Comparison of ENCODE assay signal across 19 mouse cellular contexts in the genomic region with DNA sequence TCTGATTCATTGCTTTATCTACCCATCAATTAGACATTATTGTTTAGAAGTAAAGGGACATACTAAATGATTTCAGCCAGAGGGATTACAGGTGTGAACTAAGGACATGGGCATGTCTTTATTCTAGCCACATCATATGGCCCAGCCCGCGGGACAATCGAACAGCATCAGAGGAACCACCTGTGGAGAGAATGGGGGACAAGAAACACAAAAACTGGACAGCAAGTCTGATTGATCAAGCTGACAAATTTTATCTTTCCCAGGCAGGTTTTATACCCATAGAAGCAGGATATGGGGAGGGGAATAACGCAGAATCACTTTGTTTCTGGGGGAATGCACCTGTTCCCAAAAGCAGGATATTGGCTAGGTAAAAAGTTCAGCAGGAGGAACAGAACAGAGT.
A peak's percentile ranks its signal among the peaks of the same experiment; 100 is the strongest.
DNase-seq lines count a peak whose midpoint lies in the region; ATAC-seq and TF ChIP-seq lines count a peak whose summit lies in the region.
"Had no signal": no experiment of that assay in that cellular context is flagged by ENCODE, and none has a peak within 500 bp of the region (broad histone marks: within the 10 kb centered on the region; RNA-seq: fewer than 3 reads in every experiment).

No protein-coding gene starts in this region.

- no peak for TF ChIP-seq CTCF in midbrain, postnatal 0 days (IDR thresholded peaks at IDR 0.05)

- no peaks in the 10 kb centered on the region for H3K27me3 ChIP-seq in embryonic facial prominence, embryonic 11.5 days (ENCODE audit: control insufficient read depth, insufficient read depth, low read length)
- no peaks in the 10 kb centered on the region for H3K27me3 ChIP-seq in embryonic facial prominence, embryonic 10.5 days (replicated peaks; ENCODE audit: low read depth, poor library complexity, severe bottlenecking)
- H3K27me3 ChIP-seq in midbrain, postnatal 0 days (ENCODE audit: insufficient read depth, low read length), result no peaks in the 10 kb centered on the region
- no peaks in the 10 kb centered on the region for H3K27me3 ChIP-seq in midbrain, embryonic 10.5 days (ENCODE audit: low read depth, poor library complexity, severe bottlenecking)
- H3K27me3 ChIP-seq in splenic B cell, adult 2 months (ENCODE audit: control insufficient read depth, insufficient read depth, low read length, poor library complexity, severe bottlenecking), result no peaks in the 10 kb centered on the region
- no peaks in the 10 kb centered on the region for H3K27me3 ChIP-seq in kidney, embryonic 14.5 days (ENCODE audit: control insufficient read depth, insufficient read depth, low read length)
- H3K27me3 ChIP-seq: forebrain, embryonic 13.5 days; heart, embryonic 13.5 days; midbrain, embryonic 13.5 days had no signal

- no peak for ATAC-seq in embryonic facial prominence, embryonic 11.5 days (replicated peaks; ENCODE audit: insufficient number of reproducible peaks, low FRiP score, low TSS enrichment, low read depth)
- no peak for ATAC-seq in midbrain, postnatal 0 days (ENCODE audit: low FRiP score)
- ATAC-seq in kidney, embryonic 14.5 days (ENCODE audit: low FRiP score, low TSS enrichment), result no peak
- ATAC-seq: forebrain, embryonic 13.5 days; intestine, embryonic 16.5 days; midbrain, embryonic 13.5 days had no signal

- DNase-seq in embryonic facial prominence, embryonic 11.5 days (ENCODE audit: low spot score), result peak; percentile 3
- no peak for DNase-seq in embryonic facial prominence, embryonic 10.5 days (ENCODE audit: low spot score)
- peak; percentile 55 for DNase-seq in midbrain, postnatal 0 days (ENCODE audit: low spot score)
- DNase-seq in midbrain, embryonic 10.5 days (ENCODE audit: low spot score), result no peak
- peak; percentile 25 for DNase-seq in embryo, embryonic 11 days
- peak; percentile 1 for DNase-seq in splenic B cell, adult 2 months (ENCODE audit: low read depth, low spot score)
- no peak for DNase-seq in spleen, adult 18-20 months
- DNase-seq: adrenal gland, postnatal 25 days; B cell, adult 2 months; cerebellum, adult 8-10 months; heart, postnatal 36 days; lung, adult 18-20 months; lung, postnatal 4 days had no signal

- WGBS in embryonic facial prominence, embryonic 11.5 days, result 93% methylated on average over 4 of the region's 4 CpGs
- 95% methylated on average over 4 of the region's 4 CpGs for whole genome bisulfite sequencing in embryonic facial prominence, embryonic 10.5 days
- WGBS in midbrain, postnatal 0 days, result 94% methylated on average over 4 of the region's 4 CpGs
- 91% methylated on average over 4 of the region's 4 CpGs for WGBS in midbrain, embryonic 10.5 days
- WGBS in kidney, embryonic 14.5 days, result 92% methylated on average over 4 of the region's 4 CpGs

- H3K27ac ChIP-seq in embryonic facial prominence, embryonic 11.5 days (replicated peaks; ENCODE audit: low read depth, low read length), result no peak overlapping the region
- no peak overlapping the region for H3K27ac ChIP-seq in embryonic facial prominence, embryonic 10.5 days (replicated peaks)
- no peak overlapping the region for H3K27ac ChIP-seq in midbrain, postnatal 0 days (ENCODE audit: low read depth, low read length)
- H3K27ac ChIP-seq in midbrain, embryonic 10.5 days (replicated peaks), result no peak overlapping the region
- H3K27ac ChIP-seq in kidney, embryonic 14.5 days (ENCODE audit: low read depth, low read length), result no peak overlapping the region
- H3K27ac ChIP-seq: forebrain, embryonic 13.5 days; heart, embryonic 13.5 days; midbrain, embryonic 13.5 days had no signal

- no peak overlapping the region for H3K9ac ChIP-seq in embryonic facial prominence, embryonic 11.5 days (replicated peaks; ENCODE audit: low read length)
- no peak overlapping the region for H3K9ac ChIP-seq in midbrain, postnatal 0 days (replicated peaks; ENCODE audit: low read length, poor library complexity, severe bottlenecking)
- H3K9ac ChIP-seq in kidney, embryonic 14.5 days (ENCODE audit: low read depth, low read length), result no peak overlapping the region
- H3K9ac ChIP-seq: forebrain, embryonic 13.5 days; heart, embryonic 13.5 days; midbrain, embryonic 13.5 days had no signal

- H3K4me2 ChIP-seq in embryonic facial prominence, embryonic 11.5 days (ENCODE audit: low read depth, low read length), result no peak overlapping the region
- no peak overlapping the region for H3K4me2 ChIP-seq in midbrain, postnatal 0 days (ENCODE audit: low read depth, low read length, poor library complexity, severe bottlenecking)
- H3K4me2 ChIP-seq in kidney, embryonic 14.5 days (replicated peaks; ENCODE audit: low read depth, low read length), result no peak overlapping the region
- H3K4me2 ChIP-seq: forebrain, embryonic 13.5 days; heart, embryonic 13.5 days; midbrain, embryonic 13.5 days had no signal

- H3K36me3 ChIP-seq in embryonic facial prominence, embryonic 11.5 days (replicated peaks; ENCODE audit: control insufficient read depth, insufficient read depth, low read depth, low read length), result no peaks in the 10 kb centered on the region
- no peaks in the 10 kb centered on the region for H3K36me3 ChIP-seq in embryonic facial prominence, embryonic 10.5 days (replicated peaks)
- H3K36me3 ChIP-seq in midbrain, postnatal 0 days (ENCODE audit: insufficient read depth, low read length), result no peaks in the 10 kb centered on the region
- H3K36me3 ChIP-seq in midbrain, embryonic 10.5 days, result no peaks in the 10 kb centered on the region
- no peaks in the 10 kb centered on the region for H3K36me3 ChIP-seq in splenic B cell, adult 2 months (ENCODE audit: control insufficient read depth, insufficient read depth, low read length, poor library complexity, severe bottlenecking)
- no peaks in the 10 kb centered on the region for H3K36me3 ChIP-seq in kidney, embryonic 14.5 days (ENCODE audit: control insufficient read depth, insufficient read depth, low read length)
- H3K36me3 ChIP-seq: G1E; heart, embryonic 13.5 days; midbrain, embryonic 13.5 days had no signal

- no peak overlapping the region for H3K4me3 ChIP-seq in embryonic facial prominence, embryonic 11.5 days (ENCODE audit: low read depth, low read length)
- H3K4me3 ChIP-seq in embryonic facial prominence, embryonic 10.5 days, result no peak overlapping the region
- no peak overlapping the region for H3K4me3 ChIP-seq in midbrain, postnatal 0 days (ENCODE audit: low read depth, low read length)
- H3K4me3 ChIP-seq in midbrain, embryonic 10.5 days, result no peak overlapping the region
- no peak overlapping the region for H3K4me3 ChIP-seq in kidney, embryonic 14.5 days (ENCODE audit: low read length)
- H3K4me3 ChIP-seq: forebrain, embryonic 13.5 days; heart, embryonic 13.5 days; midbrain, embryonic 13.5 days had no signal

- no peaks in the 10 kb centered on the region for H3K4me1 ChIP-seq in embryonic facial prominence, embryonic 11.5 days (ENCODE audit: control insufficient read depth, insufficient read depth, low read length)
- no peaks in the 10 kb centered on the region for H3K4me1 ChIP-seq in embryonic facial prominence, embryonic 10.5 days
- no peaks in the 10 kb centered on the region for H3K4me1 ChIP-seq in midbrain, postnatal 0 days (ENCODE audit: insufficient read depth, low read length)
- no peaks in the 10 kb centered on the region for H3K4me1 ChIP-seq in midbrain, embryonic 10.5 days
- H3K4me1 ChIP-seq in kidney, embryonic 14.5 days (ENCODE audit: control insufficient read depth, insufficient read depth, low read length), result no peaks in the 10 kb centered on the region
- H3K4me1 ChIP-seq: forebrain, embryonic 13.5 days; heart, embryonic 13.5 days; midbrain, embryonic 13.5 days had no signal

- H3K9me3 ChIP-seq in embryonic facial prominence, embryonic 11.5 days (replicated peaks; ENCODE audit: control insufficient read depth, low read length), result no peaks in the 10 kb centered on the region
- H3K9me3 ChIP-seq in embryonic facial prominence, embryonic 10.5 days, result 0 out of 2 replicates have a peak, but pooled peaks cover 2% of the 10 kb centered on the region
- H3K9me3 ChIP-seq in midbrain, postnatal 0 days (ENCODE audit: low read length), result no peaks in the 10 kb centered on the region
- no peaks in the 10 kb centered on the region for H3K9me3 ChIP-seq in midbrain, embryonic 10.5 days (replicated peaks)
- no peaks in the 10 kb centered on the region for H3K9me3 ChIP-seq in kidney, embryonic 14.5 days (ENCODE audit: control insufficient read depth, low read length)
- H3K9me3 ChIP-seq: forebrain, embryonic 13.5 days; midbrain, embryonic 13.5 days had no signal

Comparison
In these comparisons a context has a peak if more than half of its experiments do, and no peak if none do; other contexts are left out.
1. DNase-seq: peak in embryonic facial prominence, embryonic 11.5 days (single experiment), midbrain, postnatal 0 days (single experiment), embryo, embryonic 11 days (single experiment) and splenic B cell, adult 2 months (single experiment); none in embryonic facial prominence, embryonic 10.5 days (single experiment), midbrain, embryonic 10.5 days (single experiment) and spleen, adult 18-20 months (0 of 2).